Mouse (Mus musculus) lung, postnatal 14 days (tissue): Measurements from ENCODE around the gene Zfp423.

Source experiments
- DNase-seq: peaks from one replicate; pipeline ENCODE4 v3.0.0; 2021

The Zfp423 gene

GRCm38 (mm10) chr8:87944225-87944934, 15.0 kb downstream of the Zfp423 start:
- DNase-seq = no peak

- no peak for DNase-seq
Measured at GRCm38 (mm10) chr8:87943651-87944091, 15.7 kb downstream of the Zfp423 start.

- peak; percentile 50 for DNase-seq
Measured at GRCm38 (mm10) chr8:87940646-87941045, 18.7 kb downstream of the Zfp423 start.

GRCm38 (mm10) chr8:87939308-87939936, 20.0 kb downstream of the Zfp423 start:
- DNase-seq = no peak

- peak; percentile 54 for DNase-seq
Measured at GRCm38 (mm10) chr8:87938351-87939232, 20.8 kb downstream of the Zfp423 start.

GRCm38 (mm10) chr8:87937211-87937610, 22.2 kb downstream of the Zfp423 start:
- DNase-seq = no peak

GRCm38 (mm10) chr8:87935088-87935680, 24.2 kb downstream of the Zfp423 start:
- no peak for DNase-seq

- DNase-seq = no peak
Measured at GRCm38 (mm10) chr8:87934175-87934574, 25.2 kb downstream of the Zfp423 start.

GRCm38 (mm10) chr8:87933752-87934151, 25.6 kb downstream of the Zfp423 start:
- DNase-seq = no peak

GRCm38 (mm10) chr8:87928857-87929256, 30.5 kb downstream of the Zfp423 start:
- peak; percentile 26 for DNase-seq

- no peak for DNase-seq
Measured at GRCm38 (mm10) chr8:87927034-87927830, 32.2 kb downstream of the Zfp423 start.

GRCm38 (mm10) chr8:87926098-87926890, 33.1 kb downstream of the Zfp423 start:
- no peak for DNase-seq

GRCm38 (mm10) chr8:87922936-87923335, 36.5 kb downstream of the Zfp423 start:
- DNase-seq = no peak

- DNase-seq = no peak
Measured at GRCm38 (mm10) chr8:87922446-87922845, 36.9 kb downstream of the Zfp423 start.

GRCm38 (mm10) chr8:87918004-87918403, 41.4 kb downstream of the Zfp423 start:
- no peak for DNase-seq

- DNase-seq = peak; percentile 57
Measured at GRCm38 (mm10) chr8:87915763-87916162, 43.6 kb downstream of the Zfp423 start.

GRCm38 (mm10) chr8:87914247-87914967, 45.0 kb downstream of the Zfp423 start:
- DNase-seq = peak; percentile 16

GRCm38 (mm10) chr8:87908940-87909339, 50.5 kb downstream of the Zfp423 start:
- DNase-seq = no peak

- DNase-seq = no peak
Measured at GRCm38 (mm10) chr8:87905404-87905803, 54.0 kb downstream of the Zfp423 start.

- no peak for DNase-seq
Measured at GRCm38 (mm10) chr8:87904108-87904507, 55.3 kb downstream of the Zfp423 start.
